Mouse (Mus musculus) embryonic facial prominence, embryonic 14.5 days (tissue): ENCODE measurements around the gene Frem2. TPM values are rescaled to one million over a fixed set of nuclear protein-coding genes. Genes with fewer than 3 reads are reported as not detected.

Source experiments
- ATAC-seq: fragments of 200-750 bp; cut with Nextera tagmentation; 2 replicates; pipeline ENCODE4 v1.8.0; 2017; ENCODE audit warnings: low read depth, moderate number of reproducible peaks, moderate TSS enrichment
- DNase-seq: peaks from one replicate; pipeline ENCODE4 v3.0.0-alpha.2; 2015; ENCODE audit warnings: low spot score
- H3K27ac ChIP-seq: fragments of 300-500 bp; sonication (generic); replicated peaks from 2 replicates; pipeline ENCODE4 v1.5.1; 2014; ENCODE audit warnings: low read depth, mild to moderate bottlenecking, low read length, moderate library complexity
- H3K27me3 ChIP-seq: fragments of 300-500 bp; sonication (generic); replicated peaks from 2 replicates; pipeline ENCODE4 v1.6.1; 2014; ENCODE audit warnings: low read length; ENCODE audit not compliant: control insufficient read depth, insufficient read depth
- H3K36me3 ChIP-seq: fragments of 300-500 bp; sonication (generic); 2 replicates; pipeline ENCODE4 v1.6.1; 2014; ENCODE audit warnings: low read length, mixed read lengths; ENCODE audit not compliant: control insufficient read depth, insufficient read depth
- H3K4me1 ChIP-seq: fragments of 300-500 bp; sonication (generic); 2 replicates; pipeline ENCODE4 v1.6.1; 2014; ENCODE audit warnings: antibody characterized with exemption, low read length; ENCODE audit not compliant: control insufficient read depth, insufficient read depth
- H3K4me2 ChIP-seq: fragments of 300-500 bp; sonication (generic); 2 replicates; pipeline ENCODE4 v1.6.1; 2014; ENCODE audit warnings: low read depth, mild to moderate bottlenecking, low read length, moderate library complexity, mixed read lengths
- H3K4me3 ChIP-seq: fragments of 300-500 bp; sonication (generic); 2 replicates; pipeline ENCODE4 v1.5.1; 2014; ENCODE audit warnings: low read depth, mild to moderate bottlenecking, low read length
- H3K9ac ChIP-seq: fragments of 300-500 bp; sonication (generic); 2 replicates; pipeline ENCODE4 v1.6.1; 2014; ENCODE audit warnings: low read depth, mild to moderate bottlenecking, low read length, moderate library complexity, mixed read lengths
- H3K9me3 ChIP-seq: fragments of 300-500 bp; sonication (generic); 2 replicates; pipeline ENCODE4 v1.6.1; 2016; ENCODE audit warnings: low read length; ENCODE audit not compliant: control insufficient read depth
- WGBS: fragments of 180-500 bp; shearing (Covaris S2); extraction: QIAGEN DNeasy Blood & Tissue Kit; methylation state at CpG from one replicate; pipeline ENCODE4 v1.1.7; 2014; 5-methylcytosine and 5-hydroxymethylcytosine counted together
- polyA plus RNA-seq: library from polyadenylated mRNA; unstranded; fragments of >200 nt; fragmentation: Nextera tagmentation; extraction: Ambion mirVana; gene quantifications from 2 replicates; pipeline ENCODE4 v1.2.1, GENCODE M21; 2014

Frem2 gene
- polyA plus RNA-seq, 1 experiment from 2014 or later = 10.6 TPM

- DNase-seq = no peak
- Histone ChIP-seq H3K27me3 (no peaks in the 10 kb centered on the region), H3K4me3 (no peak overlapping the region), H3K4me2 (no peak overlapping the region), H3K9me3 (no peaks in the 10 kb centered on the region), H3K4me1 (0 out of 2 replicates have a peak, but pooled peaks cover 6% of the 10 kb centered on the region), H3K9ac (no peak overlapping the region), H3K27ac (no peak overlapping the region), H3K36me3 (peaks cover 43% of the 10 kb centered on the region)
- WGBS = 88% methylated on average over 8 of the region's 8 CpGs
- ATAC-seq = no peak
These were observed 173.6 kb downstream of the Frem2 start for GRCm38 (mm10) chr3:53483414-53484059.

DNA sequence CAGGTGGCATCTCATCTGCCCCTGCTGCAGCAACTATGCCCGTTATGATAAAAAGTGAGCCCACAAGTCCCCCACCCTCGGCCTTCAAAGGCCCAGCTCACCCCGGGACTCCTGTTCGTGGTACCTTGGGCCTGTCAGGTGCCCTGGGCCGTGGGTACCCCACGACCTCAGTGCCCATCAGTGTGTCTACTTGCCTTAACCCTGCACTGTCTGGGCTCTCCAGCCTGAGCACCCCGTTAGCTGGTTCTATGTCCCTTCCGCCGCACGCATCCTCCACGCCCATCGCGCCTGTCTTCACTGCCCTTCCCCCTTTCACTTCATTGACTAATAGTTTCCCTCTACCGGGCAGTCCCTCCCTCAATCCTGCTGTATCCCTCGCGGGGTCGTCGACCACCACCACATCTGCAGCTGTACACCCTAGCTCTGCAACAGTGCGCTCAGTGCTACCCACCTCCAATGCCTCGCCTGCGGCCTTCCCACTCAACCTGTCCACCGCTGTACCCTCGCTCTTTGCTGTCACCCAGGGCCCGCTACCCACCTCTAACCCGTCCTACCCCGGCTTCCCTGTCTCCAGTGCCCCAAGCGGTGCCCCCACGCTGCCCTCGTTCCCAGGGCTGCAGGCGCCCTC lies 178.6 kb downstream of the Frem2 start:
- no peak for ATAC-seq
- peaks cover 90% of the 10 kb centered on the region for H3K36me3 ChIP-seq

DNA sequence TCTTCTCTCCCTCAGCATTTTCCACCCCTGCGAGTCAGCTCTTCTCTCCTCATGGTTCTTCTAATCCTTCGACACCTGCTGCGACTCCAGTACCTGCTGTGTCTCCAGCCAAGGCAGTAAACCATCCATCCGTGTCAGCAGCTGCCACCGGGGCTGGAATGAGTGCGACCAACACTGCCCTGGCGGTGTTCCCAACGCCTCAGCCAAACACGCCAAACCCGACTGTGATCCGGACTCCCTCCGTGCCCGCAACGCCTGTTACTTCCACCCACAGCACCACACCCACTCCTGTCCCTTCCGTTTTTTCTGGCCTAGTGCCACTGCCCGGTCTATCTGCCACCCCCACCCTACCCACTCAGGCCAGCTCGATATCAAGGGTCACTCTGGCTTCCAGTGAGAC lies 179.7 kb downstream of the Frem2 start:
- no peak overlapping the region for H3K4me3 ChIP-seq
- H3K36me3 ChIP-seq = peaks cover 95% of the 10 kb centered on the region
- no peak overlapping the region for H3K4me2 ChIP-seq
- H3K4me1 ChIP-seq = no peaks in the 10 kb centered on the region
- no peak overlapping the region for H3K27ac ChIP-seq
- H3K9me3 ChIP-seq = no peaks in the 10 kb centered on the region
- no peak overlapping the region for H3K9ac ChIP-seq
- H3K27me3 ChIP-seq = no peaks in the 10 kb centered on the region
- WGBS = 85% methylated on average over 17 of the region's 17 CpGs
- peak; percentile 41; the same call in 1 of the 2 replicates for ATAC-seq
- peak; percentile 51 for DNase-seq

More for the DNA sequence above, 178.6 kb downstream of the Frem2 start:
- WGBS = 97% methylated on average over 30 of the region's 30 CpGs
- no peak overlapping the region for H3K4me3 ChIP-seq
- H3K9me3 ChIP-seq = no peaks in the 10 kb centered on the region
- no peak overlapping the region for H3K27ac ChIP-seq
- H3K4me1 ChIP-seq = no peaks in the 10 kb centered on the region
- no peak overlapping the region for H3K9ac ChIP-seq
- H3K27me3 ChIP-seq = no peaks in the 10 kb centered on the region
- DNase-seq = no peak
- H3K4me2 ChIP-seq = no peak overlapping the region

DNA sequence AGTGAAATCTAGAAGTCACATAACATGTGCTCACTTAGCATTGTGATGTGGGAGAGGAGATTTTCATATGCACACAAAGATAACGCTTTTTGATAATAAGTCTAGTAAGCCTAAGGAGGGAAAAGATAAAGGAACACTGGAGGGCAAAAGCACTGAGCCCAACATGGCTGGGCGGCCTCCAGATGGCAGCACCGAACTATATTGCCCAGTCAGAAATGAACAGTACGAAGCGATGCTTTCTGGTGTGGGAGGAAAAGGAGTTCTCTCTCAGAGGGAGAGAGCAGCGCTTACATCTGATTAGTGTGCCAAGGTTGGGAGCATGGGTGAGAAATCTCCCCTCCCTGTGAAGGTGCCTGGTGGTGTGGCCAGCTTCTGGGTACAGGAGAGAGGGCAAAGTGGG lies 181.3 kb downstream of the Frem2 start:
- WGBS = 58% methylated on average over 6 of the region's 6 CpGs
- ATAC-seq (peak; percentile 62), DNase-seq (peak; percentile 54)
- Histone ChIP-seq H3K4me3 (no peak overlapping the region), H3K27ac (no peak overlapping the region), H3K9me3 (no peaks in the 10 kb centered on the region), H3K4me1 (no peaks in the 10 kb centered on the region), H3K9ac (no peak overlapping the region), H3K36me3 (peaks cover 97% of the 10 kb centered on the region), H3K27me3 (no peaks in the 10 kb centered on the region), H3K4me2 (no peak overlapping the region)

GRCm38 (mm10) chr3:53474179-53474578 lies 183.0 kb downstream of the Frem2 start:
- Histone ChIP-seq H3K36me3 (peaks cover 97% of the 10 kb centered on the region), H3K4me1 (no peaks in the 10 kb centered on the region), H3K9me3 (no peaks in the 10 kb centered on the region), H3K9ac (no peak overlapping the region), H3K4me3 (no peak overlapping the region), H3K27ac (no peak overlapping the region), H3K27me3 (no peaks in the 10 kb centered on the region), H3K4me2 (no peak overlapping the region)
- WGBS = 76% methylated on average over 4 of the region's 4 CpGs
- ATAC-seq (no peak), DNase-seq (no peak)

DNA sequence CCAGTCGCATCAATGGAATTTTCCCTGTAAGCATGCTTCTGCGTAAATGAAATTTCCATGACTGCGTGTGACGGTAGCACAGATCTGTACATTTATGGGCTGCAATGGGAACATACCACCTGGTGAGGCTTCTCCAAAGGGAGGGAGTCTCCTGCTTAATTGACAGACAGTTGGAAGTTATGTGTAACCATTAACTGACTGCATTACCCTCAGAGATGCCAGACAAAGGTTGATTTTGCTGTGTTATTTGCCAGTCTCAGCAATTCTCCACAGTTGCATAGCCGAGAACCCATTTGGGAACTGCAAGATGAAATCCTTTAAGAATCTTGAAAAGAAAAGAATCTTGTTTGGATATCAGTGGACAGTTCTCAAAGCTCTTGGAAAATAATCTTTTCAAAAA lies 185.1 kb downstream of the Frem2 start:
- Histone ChIP-seq H3K4me2 (no peak overlapping the region), H3K9me3 (no peaks in the 10 kb centered on the region), H3K4me1 (no peaks in the 10 kb centered on the region), H3K9ac (no peak overlapping the region), H3K4me3 (no peak overlapping the region), H3K36me3 (peaks cover 78% of the 10 kb centered on the region), H3K27me3 (no peaks in the 10 kb centered on the region), H3K27ac (no peak overlapping the region)
- ATAC-seq (no peak), DNase-seq (no peak)
- 94% methylated on average over 5 of the region's 5 CpGs for WGBS

DNA sequence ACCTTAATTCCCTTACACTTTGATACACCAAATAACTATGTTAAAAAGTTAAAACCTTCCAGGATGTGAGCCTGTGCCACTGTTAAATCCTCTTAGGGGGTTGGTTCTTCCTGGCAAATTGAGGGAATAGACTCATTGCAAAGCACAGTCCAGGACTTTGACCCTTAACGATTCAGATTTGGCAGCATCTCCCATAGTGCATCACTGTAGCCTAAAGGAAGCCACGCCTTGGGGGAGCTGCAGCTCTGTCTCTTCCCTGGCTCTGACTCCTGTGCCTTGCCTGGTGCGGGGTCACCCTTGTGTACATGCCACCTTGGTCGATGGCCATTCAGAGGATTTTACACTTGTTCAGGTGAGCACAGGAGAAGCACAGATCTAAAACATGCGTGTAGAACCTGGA lies 187.5 kb downstream of the Frem2 start:
- WGBS = 94% methylated on average over 5 of the region's 5 CpGs
- H3K4me2 ChIP-seq = no peak overlapping the region
- H3K36me3 ChIP-seq = peaks cover 57% of the 10 kb centered on the region
- DNase-seq (no peak), ATAC-seq (no peak)
- no peaks in the 10 kb centered on the region for H3K27me3 ChIP-seq
- no peaks in the 10 kb centered on the region for H3K9me3 ChIP-seq
- no peak overlapping the region for H3K4me3 ChIP-seq
- no peak overlapping the region for H3K9ac ChIP-seq
- no peak overlapping the region for H3K27ac ChIP-seq
- peaks cover 18% of the 10 kb centered on the region for H3K4me1 ChIP-seq

DNA sequence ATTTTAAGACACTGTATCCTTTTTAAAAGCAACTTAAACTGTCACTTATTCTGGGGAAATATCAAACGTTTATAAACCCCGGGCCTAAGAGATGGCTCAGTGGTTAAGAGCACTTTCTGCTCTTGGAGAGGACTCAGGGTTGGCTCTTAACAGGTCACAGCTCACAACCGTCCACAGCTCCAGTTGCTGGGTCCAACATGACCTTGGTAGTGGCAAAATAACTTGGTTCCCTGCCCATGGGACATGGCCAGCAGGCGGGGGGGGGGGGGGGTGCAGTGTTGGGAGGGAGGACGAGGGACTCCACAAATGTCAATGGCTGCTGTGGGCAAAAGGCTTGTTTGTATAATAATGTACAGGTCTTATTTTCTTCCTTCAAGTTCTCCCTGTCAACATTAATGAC lies 189.8 kb downstream of the Frem2 start:
- no peak for ATAC-seq
- 63% methylated on average over 5 of the region's 5 CpGs for WGBS
- no peak for DNase-seq
- H3K4me1 ChIP-seq = peaks cover 18% of the 10 kb centered on the region
- H3K4me2 ChIP-seq = no peak overlapping the region
- H3K27me3 ChIP-seq = no peaks in the 10 kb centered on the region
- no peak overlapping the region for H3K4me3 ChIP-seq
- no peak overlapping the region for H3K27ac ChIP-seq
- 0 out of 2 replicates have a peak overlapping the region, but pooled peaks have one; percentile 8 for H3K9ac ChIP-seq
- no peaks in the 10 kb centered on the region for H3K9me3 ChIP-seq
- H3K36me3 ChIP-seq = peaks cover 34% of the 10 kb centered on the region

GRCm38 (mm10) chr3:53466481-53466880 lies 190.7 kb downstream of the Frem2 start:
- ATAC-seq (no peak), DNase-seq (no peak)
- no peaks in the 10 kb centered on the region for H3K9me3 ChIP-seq
- WGBS = 57% methylated on average over 9 of the region's 9 CpGs
- peak overlapping the region; percentile 0; the same call in 1 of the 2 replicates for H3K4me3 ChIP-seq
- no peak overlapping the region for H3K27ac ChIP-seq
- H3K9ac ChIP-seq = peak overlapping the region; percentile 40; the same call in 1 of the 2 replicates
- peaks cover 26% of the 10 kb centered on the region for H3K36me3 ChIP-seq
- peak overlapping the region; percentile 80 for H3K4me2 ChIP-seq
- H3K27me3 ChIP-seq = no peaks in the 10 kb centered on the region
- H3K4me1 ChIP-seq = peaks cover 18% of the 10 kb centered on the region
